Mouse (Mus musculus): Measurements from ENCODE around the gene Ddx21.

Gene Ddx21

GRCm38 (mm10) chr10:62570126-62570871 is 31.8 kb downstream of the Ddx21 start:
- CTCF ChIA-PET, result interaction anchor here (0.6 kb wide), 1 partner anchor 26 kb away, joined by 4 read pairs; no protein-coding TSS in a partner anchor

- CTCF ChIA-PET, result no interaction called here
These were observed 33.2 kb downstream of the Ddx21 start for GRCm38 (mm10) chr10:62568861-62569260.

DNA sequence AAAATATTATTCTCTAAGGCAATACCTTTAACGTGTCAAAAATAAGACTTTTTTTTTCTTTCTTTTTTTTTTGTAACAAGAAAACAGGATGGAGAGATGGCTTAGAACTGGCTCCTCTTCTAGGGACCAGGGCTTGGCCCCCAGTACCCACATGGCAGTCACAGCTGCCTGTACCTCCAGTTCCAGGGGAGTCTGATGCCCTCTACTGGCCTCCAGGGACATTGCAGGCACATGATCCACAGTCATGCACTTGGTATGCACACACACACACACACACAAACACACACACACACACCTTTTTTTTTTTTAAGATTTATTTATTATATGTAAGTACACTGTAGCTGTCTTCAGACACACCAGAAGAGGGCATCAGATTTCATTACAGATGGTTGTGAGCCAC is 44.3 kb downstream of the Ddx21 start:
- CTCF ChIA-PET, result interaction anchor here (0.6 to 0.7 kb wide), 3 partner anchors 21 to 630 kb away, joined by 3 to 4 read pairs (median 3); no protein-coding TSS in a partner anchor

DNA sequence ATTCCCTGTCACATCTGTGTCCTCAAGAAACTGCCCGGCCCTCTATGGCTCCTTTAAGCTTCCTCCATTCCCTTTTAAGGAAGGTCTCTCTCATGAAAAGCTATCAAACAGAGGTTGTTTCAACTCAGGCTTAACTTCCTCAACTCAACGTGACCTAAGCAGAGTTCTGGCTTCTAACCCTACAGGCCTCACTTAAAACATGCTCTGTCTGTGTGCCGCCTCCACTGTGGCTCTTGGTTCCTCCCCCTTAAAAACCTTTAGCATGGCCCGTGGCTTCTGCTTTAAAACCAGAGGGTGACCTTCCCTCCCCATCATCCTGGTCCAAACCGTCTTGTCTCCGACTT is 45.6 kb downstream of the Ddx21 start:
- CTCF ChIA-PET, result no interaction called here

GRCm38 (mm10) chr10:62555705-62556557 is 46.1 kb downstream of the Ddx21 start:
- CTCF ChIA-PET, result interaction anchor here (0.9 kb wide), 1 partner anchor 56 kb away, joined by 4 read pairs; no protein-coding TSS in a partner anchor

GRCm38 (mm10) chr10:62553611-62554091 is 48.4 kb downstream of the Ddx21 start:
- CTCF ChIA-PET, result no interaction called here

GRCm38 (mm10) chr10:62550787-62551300 is 51.2 kb downstream of the Ddx21 start:
- CTCF ChIA-PET, result interaction anchor here (0.7 to 1.1 kb wide), 3 partner anchors 40 to 66 kb away, joined by 3 read pairs; no protein-coding TSS in a partner anchor

- CTCF ChIA-PET, result interaction anchor here (0.6 to 1.3 kb wide), 5 partner anchors 40 to 341 kb away, joined by 3 to 9 read pairs (median 3); no protein-coding TSS in a partner anchor
These were observed 52.4 kb downstream of the Ddx21 start for GRCm38 (mm10) chr10:62549523-62550166.

DNA sequence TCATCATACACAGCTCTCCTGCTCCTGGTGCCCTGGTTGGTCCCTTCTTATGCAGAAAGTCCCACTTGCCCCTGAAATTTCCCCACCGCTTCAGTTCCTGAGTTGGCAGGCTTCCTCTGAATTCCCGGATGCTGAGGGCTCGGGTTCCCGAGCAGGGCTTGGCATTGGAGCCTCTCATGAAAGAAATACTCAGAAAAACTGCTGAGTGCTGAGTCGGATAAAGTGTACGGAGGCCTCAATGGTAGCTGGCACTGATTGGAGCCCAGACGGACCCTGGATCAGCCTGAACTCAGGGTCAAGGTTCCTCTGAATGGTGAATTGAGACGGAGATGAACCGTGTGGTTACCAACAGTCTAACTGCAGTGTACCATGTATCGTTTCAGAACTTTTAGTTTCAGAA is 55.6 kb downstream of the Ddx21 start:
- CTCF ChIA-PET, result interaction anchor here (0.7 to 1.4 kb wide), 2 partner anchors 43 to 58 kb away, joined by 7 to 8 read pairs; no protein-coding TSS in a partner anchor

DNA sequence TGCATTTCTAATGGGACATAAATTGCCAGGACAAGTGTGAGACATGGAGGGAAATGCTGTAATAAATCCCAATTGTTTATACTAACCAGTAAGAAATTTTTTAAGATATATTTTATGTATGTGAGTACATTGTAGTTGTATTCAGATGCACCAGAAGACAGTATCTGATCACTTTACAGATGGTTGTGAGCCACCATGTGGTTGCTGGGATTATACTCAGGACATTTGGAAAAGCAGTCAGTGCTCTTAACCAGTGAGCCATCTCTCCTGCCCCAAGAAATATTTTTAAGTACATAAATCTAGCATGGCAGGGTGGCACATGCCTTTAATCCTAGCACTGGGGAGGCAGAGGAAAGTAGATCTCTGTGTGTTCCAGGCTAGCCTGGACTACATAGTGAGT is 56.3 kb downstream of the Ddx21 start:
- CTCF ChIA-PET, result interaction anchor here (0.6 to 1.4 kb wide), 2 partner anchors 13 to 42 kb away, joined by 4 to 7 read pairs; no protein-coding TSS in a partner anchor

DNA sequence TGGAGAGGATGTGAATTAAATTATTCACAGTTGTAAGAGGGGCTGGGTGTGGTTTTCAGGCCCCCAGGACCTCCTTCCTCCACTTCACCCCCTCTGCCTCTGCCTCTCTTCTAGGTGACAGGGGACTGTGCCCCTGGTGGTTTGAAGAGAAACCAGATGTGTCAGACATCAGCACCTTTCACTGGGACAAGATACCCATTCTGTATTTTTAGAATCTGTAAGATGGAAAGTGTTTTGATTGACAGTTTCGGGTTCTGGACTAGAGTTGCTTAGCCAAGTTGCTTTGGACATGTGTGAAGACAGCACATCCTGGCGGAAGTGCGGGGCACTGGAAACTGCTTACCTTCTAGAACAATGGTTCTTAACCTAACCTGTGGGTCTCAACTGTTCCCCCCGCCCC is 57.8 kb downstream of the Ddx21 start:
- CTCF ChIA-PET, result interaction anchor here (1.1 kb wide), 1 partner anchor 39 kb away, joined by 3 read pairs; no protein-coding TSS in a partner anchor

GRCm38 (mm10) chr10:62543399-62543808 is 58.7 kb downstream of the Ddx21 start:
- CTCF ChIA-PET, result no interaction called here

- CTCF ChIA-PET, result interaction anchor here (0.7 kb wide), 1 partner anchor 60 kb away, joined by 3 read pairs; no protein-coding TSS in a partner anchor
These were observed 59.2 kb downstream of the Ddx21 start for GRCm38 (mm10) chr10:62542928-62543327.

DNA sequence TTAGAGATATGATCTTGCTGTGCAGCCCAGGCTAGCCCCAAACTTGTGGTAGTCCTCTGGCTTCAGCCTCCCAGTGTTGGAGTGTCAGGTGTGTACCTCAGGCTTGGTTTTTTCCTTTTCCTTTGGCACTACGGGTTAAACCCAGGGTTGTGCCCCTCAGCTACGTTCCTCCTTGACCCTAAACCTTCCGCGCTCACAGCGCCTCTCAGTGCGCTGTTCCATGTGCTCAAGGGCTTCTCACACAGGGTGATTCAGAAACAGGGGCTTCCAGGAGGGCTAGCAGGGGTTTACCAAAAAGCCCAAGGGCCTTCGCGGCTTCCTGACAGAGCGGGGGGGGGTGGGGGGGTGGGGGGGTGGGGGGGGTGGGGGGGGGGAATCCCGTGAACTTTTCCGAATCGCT is 59.6 kb downstream of the Ddx21 start:
- CTCF ChIA-PET, result interaction anchor here (0.7 to 1.3 kb wide), 3 partner anchors 37 to 60 kb away, joined by 3 to 6 read pairs (median 6); no protein-coding TSS in a partner anchor

GRCm38 (mm10) chr10:62541499-62541898 is 60.6 kb downstream of the Ddx21 start:
- CTCF ChIA-PET, result interaction anchor here (0.8 to 1.3 kb wide), 2 partner anchors 20 to 36 kb away, joined by 3 to 6 read pairs; no protein-coding TSS in a partner anchor

- CTCF ChIA-PET, result interaction anchor here (0.7 to 0.8 kb wide), 2 partner anchors 11 to 21 kb away, joined by 3 to 4 read pairs; no protein-coding TSS in a partner anchor
These were observed 61.3 kb downstream of the Ddx21 start for GRCm38 (mm10) chr10:62540800-62541199.

DNA sequence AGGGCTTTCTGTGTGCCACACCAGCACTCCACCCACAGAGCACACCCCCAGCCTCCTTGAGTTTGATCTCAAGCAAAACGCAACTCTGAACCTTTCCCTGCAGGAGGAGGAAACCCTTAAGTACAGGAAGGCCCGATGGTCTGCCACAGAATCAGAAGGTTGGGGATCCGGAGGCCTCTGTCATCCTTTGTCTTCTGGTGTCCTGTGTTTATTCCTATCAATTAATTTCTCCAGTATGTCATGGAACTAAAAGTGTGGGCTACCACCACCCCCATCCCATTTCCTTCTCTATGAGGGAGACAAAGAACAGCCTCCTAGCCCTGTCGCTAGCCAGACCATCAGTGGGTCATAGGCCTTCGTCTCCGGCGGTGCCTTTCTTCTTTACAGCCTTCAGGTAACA is 67.6 kb downstream of the Ddx21 start:
- CTCF ChIA-PET, result no interaction called here

DNA sequence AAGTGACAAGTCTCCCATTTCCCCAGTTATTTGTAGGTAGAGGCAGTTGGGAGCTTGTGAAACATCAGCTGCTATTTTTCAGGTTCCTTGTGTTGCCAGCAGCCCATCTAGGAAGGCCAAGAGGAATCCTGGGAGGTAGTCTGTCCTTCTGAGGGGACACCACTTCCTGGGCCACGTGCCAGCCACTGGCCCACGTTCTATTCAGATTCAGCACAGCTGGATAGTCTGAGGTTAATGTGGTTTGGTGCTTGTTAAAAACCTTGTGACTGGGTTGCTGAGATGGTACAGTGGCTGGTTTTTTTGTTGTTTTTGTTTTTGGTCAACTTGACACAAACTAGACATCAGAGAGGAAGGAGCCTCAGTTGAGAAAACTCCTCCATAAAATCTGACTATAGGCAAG is 69.2 kb downstream of the Ddx21 start:
- CTCF ChIA-PET, result interaction anchor here (0.8 kb wide), 2 partner anchors 11 to 25 kb away, joined by 3 to 4 read pairs; no protein-coding TSS in a partner anchor

All from spleen, embryonic (tissue).